Comparison of ENCODE assay signal across 10 mouse cellular contexts in genomic region chr12:76266875-76267274, GRCm38 (mm10). TPM values are rescaled to one million over a fixed set of nuclear protein-coding genes. Genes with fewer than 3 reads are reported as not detected.
A peak's percentile ranks its signal among the peaks of the same experiment; 100 is the strongest.
DNase-seq lines count a peak whose midpoint lies in the region; ATAC-seq and TF ChIP-seq lines count a peak whose summit lies in the region.
"Had no signal": no experiment of that assay in that cellular context is flagged by ENCODE, and none has a peak within 500 bp of the region (broad histone marks: within the 10 kb centered on the region; RNA-seq: fewer than 3 reads in every experiment).

No protein-coding gene starts in this region.

- no peak overlapping the region for H3K4me3 ChIP-seq in forebrain, embryonic 14.5 days (ENCODE audit: low read depth, low read length)
- H3K4me3 ChIP-seq in forebrain, embryonic 12.5 days (replicated peaks) = no peak overlapping the region
- H3K4me3 ChIP-seq in midbrain, embryonic 11.5 days (ENCODE audit: low read depth, low read length) = no peak overlapping the region
- no peak overlapping the region for H3K4me3 ChIP-seq in midbrain, embryonic 13.5 days (replicated peaks)
- H3K4me3 ChIP-seq in hindbrain, postnatal 0 days (ENCODE audit: low read length) = no peak overlapping the region

- H3K27me3 ChIP-seq in forebrain, embryonic 14.5 days (replicated peaks; ENCODE audit: control insufficient read depth, insufficient read depth, low read length) = no peaks in the 10 kb centered on the region
- H3K27me3 ChIP-seq in forebrain, embryonic 12.5 days = no peaks in the 10 kb centered on the region
- no peaks in the 10 kb centered on the region for H3K27me3 ChIP-seq in midbrain, embryonic 11.5 days (ENCODE audit: control insufficient read depth, insufficient read depth, low read length)
- no peaks in the 10 kb centered on the region for H3K27me3 ChIP-seq in midbrain, embryonic 13.5 days
- no peaks in the 10 kb centered on the region for H3K27me3 ChIP-seq in hindbrain, postnatal 0 days (ENCODE audit: insufficient read depth, low read length)

- DNase-seq in forebrain, embryonic 14.5 days (ENCODE audit: low spot score) = peak; percentile 77
- peak; percentile 91 for DNase-seq in midbrain, embryonic 11.5 days (ENCODE audit: low spot score, missing footprints)
- peak; percentile 61 for DNase-seq in c-Kit-positive CD71-positive TER-119-negative erythroid progenitor cells, embryonic 14.5 days (ENCODE audit: low read depth)
- DNase-seq in hindbrain, postnatal 0 days (ENCODE audit: low spot score) = peak; percentile 82
- no peak for DNase-seq in layer of hippocampus, postnatal 10 days (ENCODE audit: low spot score in 2 of 2)

- no peak overlapping the region for H3K27ac ChIP-seq in forebrain, embryonic 14.5 days (ENCODE audit: low read depth, low read length)
- H3K27ac ChIP-seq in forebrain, embryonic 12.5 days = no peak overlapping the region
- H3K27ac ChIP-seq in midbrain, embryonic 11.5 days (ENCODE audit: low read depth, low read length) = no peak overlapping the region
- H3K27ac ChIP-seq in midbrain, embryonic 13.5 days = no peak overlapping the region
- no peak overlapping the region for H3K27ac ChIP-seq in hindbrain, postnatal 0 days

- 69% methylated on average over 9 of the region's 9 CpGs for WGBS in forebrain, embryonic 14.5 days
- WGBS in forebrain, embryonic 12.5 days = 82% methylated on average over 9 of the region's 9 CpGs
- 86% methylated on average over 9 of the region's 9 CpGs for WGBS in midbrain, embryonic 11.5 days
- WGBS in midbrain, embryonic 13.5 days = 75% methylated on average over 9 of the region's 9 CpGs
- 62% methylated on average over 9 of the region's 9 CpGs for WGBS in hindbrain, postnatal 0 days

- H3K9me3 ChIP-seq in forebrain, embryonic 14.5 days (replicated peaks; ENCODE audit: control insufficient read depth, low read length) = no peaks in the 10 kb centered on the region
- H3K9me3 ChIP-seq in forebrain, embryonic 12.5 days = no peaks in the 10 kb centered on the region
- H3K9me3 ChIP-seq in midbrain, embryonic 11.5 days (ENCODE audit: control insufficient read depth, low read length) = no peaks in the 10 kb centered on the region
- no peaks in the 10 kb centered on the region for H3K9me3 ChIP-seq in midbrain, embryonic 13.5 days
- H3K9me3 ChIP-seq in hindbrain, postnatal 0 days (ENCODE audit: low read length) = no peaks in the 10 kb centered on the region

- 0 out of 2 replicates have a peak, but pooled peaks cover 3% of the 10 kb centered on the region for H3K36me3 ChIP-seq in forebrain, embryonic 14.5 days (ENCODE audit: control insufficient read depth, insufficient read depth, low read length)
- H3K36me3 ChIP-seq in forebrain, embryonic 12.5 days (replicated peaks) = peaks cover 6% of the 10 kb centered on the region; the same call in 1 of the 2 replicates
- no peaks in the 10 kb centered on the region for H3K36me3 ChIP-seq in midbrain, embryonic 11.5 days (ENCODE audit: control insufficient read depth, insufficient read depth, low read length)
- 0 out of 2 replicates have a peak, but pooled peaks cover 3% of the 10 kb centered on the region for H3K36me3 ChIP-seq in midbrain, embryonic 13.5 days
- no peaks in the 10 kb centered on the region for H3K36me3 ChIP-seq in hindbrain, postnatal 0 days (ENCODE audit: insufficient read depth, low read length)

- H3K4me1 ChIP-seq in forebrain, embryonic 14.5 days (ENCODE audit: control insufficient read depth, insufficient read depth, low read length) = no peaks in the 10 kb centered on the region
- H3K4me1 ChIP-seq in forebrain, embryonic 12.5 days = no peaks in the 10 kb centered on the region
- H3K4me1 ChIP-seq in midbrain, embryonic 11.5 days (ENCODE audit: control insufficient read depth, insufficient read depth, low read length) = no peaks in the 10 kb centered on the region
- no peaks in the 10 kb centered on the region for H3K4me1 ChIP-seq in midbrain, embryonic 13.5 days (replicated peaks)
- no peaks in the 10 kb centered on the region for H3K4me1 ChIP-seq in hindbrain, postnatal 0 days (ENCODE audit: insufficient read depth, low read length)

- peak; percentile 70 for ATAC-seq in forebrain, embryonic 14.5 days
- no peak for ATAC-seq in forebrain, embryonic 12.5 days (ENCODE audit: low FRiP score)
- ATAC-seq in midbrain, embryonic 11.5 days (ENCODE audit: low FRiP score) = peak; percentile 40
- no peak for ATAC-seq in midbrain, embryonic 13.5 days
- 0 out of 2 replicates have a peak, but pooled peaks have one; percentile 25 for ATAC-seq in hindbrain, postnatal 0 days
- peak; percentile 77 for ATAC-seq in neutrophil, adult 5-6 weeks (ENCODE audit: extremely low read depth, insufficient number of reproducible peaks, low FRiP score, poor library complexity, severe bottlenecking)

- no peak overlapping the region for H3K4me2 ChIP-seq in forebrain, embryonic 14.5 days (ENCODE audit: low read length)
- H3K4me2 ChIP-seq in forebrain, embryonic 12.5 days = no peak overlapping the region
- H3K4me2 ChIP-seq in midbrain, embryonic 11.5 days = no peak overlapping the region
- no peak overlapping the region for H3K4me2 ChIP-seq in midbrain, embryonic 13.5 days (replicated peaks)
- no peak overlapping the region for H3K4me2 ChIP-seq in hindbrain, postnatal 0 days (ENCODE audit: low read depth, low read length)

- no peak overlapping the region for H3K9ac ChIP-seq in forebrain, embryonic 14.5 days (ENCODE audit: low read length)
- H3K9ac ChIP-seq in forebrain, embryonic 12.5 days = no peak overlapping the region
- H3K9ac ChIP-seq in midbrain, embryonic 11.5 days (ENCODE audit: low read length) = no peak overlapping the region
- no peak overlapping the region for H3K9ac ChIP-seq in midbrain, embryonic 13.5 days (replicated peaks)
- H3K9ac ChIP-seq in hindbrain, postnatal 0 days (replicated peaks; ENCODE audit: low read length) = no peak overlapping the region

- peak; percentile 82 for TF ChIP-seq CTCF in hindbrain, postnatal 0 days (IDR thresholded peaks at IDR 0.05; ENCODE audit: low read depth)

RNA-seq across cellular contexts. Expression of gene Mthfd1, which starts 11.8 kb away (rescaled TPM):
- 41.3 and 43.2 TPM in 2 replicates for polyA plus RNA-seq in forebrain, embryonic 14.5 days (2014; fragmentation: Nextera tagmentation; extraction: Ambion mirVana)
- 64.0 and 67.6 TPM in 2 replicates for polyA plus RNA-seq in forebrain, embryonic 12.5 days (2016; fragmentation: Nextera tagmentation; extraction: Ambion mirVana)
- polyA plus RNA-seq in midbrain, embryonic 11.5 days (2014; fragmentation: Nextera tagmentation; extraction: Ambion mirVana) = 62.9 and 63.9 TPM in 2 replicates
- 33.5 and 33.9 TPM in 2 replicates for polyA plus RNA-seq in midbrain, embryonic 13.5 days (2015; fragmentation: Nextera tagmentation; extraction: Ambion mirVana)
- 30.9 and 31.3 TPM in 2 replicates for total RNA-seq in hindbrain, postnatal 0 days (2014; rRNA removed)
- polyA plus RNA-seq in hindbrain, postnatal 0 days (2015; fragmentation: Nextera tagmentation; extraction: Ambion mirVana) = 33.1 and 37.1 TPM in 2 replicates
- total RNA-seq in neutrophil, adult 5-6 weeks (2017) = 18.7 and 20.3 TPM in 2 replicates
- total RNA-seq in layer of hippocampus, postnatal 10 days (2021) = 10 to 100 TPM; 40.6 to 44.0 TPM

RNA-seq across cellular contexts. Expression of gene Tex21, which starts 20.3 kb away (rescaled TPM):
- polyA plus RNA-seq in forebrain, embryonic 14.5 days (2014; fragmentation: Nextera tagmentation; extraction: Ambion mirVana) = not detected in 2 replicates
- not detected in 2 replicates for polyA plus RNA-seq in forebrain, embryonic 12.5 days (2016; fragmentation: Nextera tagmentation; extraction: Ambion mirVana)
- polyA plus RNA-seq in midbrain, embryonic 11.5 days (2014; fragmentation: Nextera tagmentation; extraction: Ambion mirVana) = not detected in 2 replicates
- polyA plus RNA-seq in midbrain, embryonic 13.5 days (2015; fragmentation: Nextera tagmentation; extraction: Ambion mirVana) = not detected in 2 replicates
- total RNA-seq in hindbrain, postnatal 0 days (2014; rRNA removed) = not detected in 2 replicates
- not detected in 2 replicates for polyA plus RNA-seq in hindbrain, postnatal 0 days (2015; fragmentation: Nextera tagmentation; extraction: Ambion mirVana)
- not detected in 2 replicates for total RNA-seq in neutrophil, adult 5-6 weeks (2017)
- not detected for total RNA-seq in layer of hippocampus, postnatal 10 days (2021)
- polyA plus RNA-seq: intestine, embryonic 14.5 days; neural tube, embryonic 11.5 days had no signal

RNA-seq across cellular contexts. Expression of gene Akap5, which starts 57.8 kb away (rescaled TPM):
- polyA plus RNA-seq in forebrain, embryonic 14.5 days (2014; fragmentation: Nextera tagmentation; extraction: Ambion mirVana) = 3.0 and 4.4 TPM in 2 replicates
- polyA plus RNA-seq in forebrain, embryonic 12.5 days (2016; fragmentation: Nextera tagmentation; extraction: Ambion mirVana) = 5.9 and 6.5 TPM in 2 replicates
- polyA plus RNA-seq in midbrain, embryonic 11.5 days (2014; fragmentation: Nextera tagmentation; extraction: Ambion mirVana) = 4.1 TPM in 2 replicates
- 6.5 and 6.9 TPM in 2 replicates for polyA plus RNA-seq in midbrain, embryonic 13.5 days (2015; fragmentation: Nextera tagmentation; extraction: Ambion mirVana)
- total RNA-seq in hindbrain, postnatal 0 days (2014; rRNA removed) = 13.1 and 15.0 TPM in 2 replicates
- 11.8 and 12.5 TPM in 2 replicates for polyA plus RNA-seq in hindbrain, postnatal 0 days (2015; fragmentation: Nextera tagmentation; extraction: Ambion mirVana)
- total RNA-seq in neutrophil, adult 5-6 weeks (2017) = 0.98 and 1.0 TPM in 2 replicates
- 10 to 100 TPM; 48.9 to 52.7 TPM for total RNA-seq in layer of hippocampus, postnatal 10 days (2021)

Comparison
In these comparisons a context has a peak if more than half of its experiments do, and no peak if none do; other contexts are left out.
1. ATAC-seq: peak in forebrain, embryonic 14.5 days (single experiment), midbrain, embryonic 11.5 days (single experiment), hindbrain, postnatal 0 days (single experiment) and neutrophil, adult 5-6 weeks (single experiment); none in forebrain, embryonic 12.5 days (single experiment) and midbrain, embryonic 13.5 days (single experiment).
2. DNase-seq: peak in forebrain, embryonic 14.5 days (single experiment), midbrain, embryonic 11.5 days (single experiment), c-Kit-positive CD71-positive TER-119-negative erythroid progenitor cells, embryonic 14.5 days (single experiment) and hindbrain, postnatal 0 days (single experiment); none in layer of hippocampus, postnatal 10 days (0 of 2).